Mouse (Mus musculus) T-helper 17 cell (primary cell): ENCODE measurements at regions not wholly inside any gene's neighbourhood (a gene's known extent, or its start where the extent isn't known, plus 50 kb on each side); places are given as distances from the start of the nearest gene placed in this dataset.

Source experiments
- in situ Hi-C, 2 experiments: fragments of 300-600 bp; cut with MboI, MseI; formaldehyde crosslinking; loops; 1 replicate in 1 of 2; 2 replicates in 1 of 2; pipeline ENCODE4 v1.15.1; 2025; ENCODE audit warnings: high pct_unique_total_duplicates in 2 of 2

- in situ Hi-C loops, result no loop called here
Observed at GRCm38 (mm10) chr5:100210708-100211107, 51.1 kb upstream of the Tmem150c start.
